Mouse (Mus musculus) erythroblast, embryonic 14.5 days (primary cell): ENCODE data around the gene Oxct2b.

Experiments
- GATA1 ChIP-seq: IDR thresholded peaks from 2 replicates; pipeline ENCODE4 v1.6.1; 2012; ENCODE audit warnings: low read length, inconsistent platforms, mixed read lengths
- TAL1 ChIP-seq: IDR thresholded peaks from 3 replicates; pipeline ENCODE4 v1.6.1; 2012; ENCODE audit warnings: low read length, inconsistent platforms, mixed read lengths

- TF ChIP-seq GATA1 (no peak), TAL1 (no peak)
These were observed 35.3 kb upstream of the Oxct2b start for GRCm38 (mm10) chr4:123080791-123081190.
